Mouse (Mus musculus): Measurements from ENCODE around the gene Tbc1d7.

Tbc1d7 gene

DNA sequence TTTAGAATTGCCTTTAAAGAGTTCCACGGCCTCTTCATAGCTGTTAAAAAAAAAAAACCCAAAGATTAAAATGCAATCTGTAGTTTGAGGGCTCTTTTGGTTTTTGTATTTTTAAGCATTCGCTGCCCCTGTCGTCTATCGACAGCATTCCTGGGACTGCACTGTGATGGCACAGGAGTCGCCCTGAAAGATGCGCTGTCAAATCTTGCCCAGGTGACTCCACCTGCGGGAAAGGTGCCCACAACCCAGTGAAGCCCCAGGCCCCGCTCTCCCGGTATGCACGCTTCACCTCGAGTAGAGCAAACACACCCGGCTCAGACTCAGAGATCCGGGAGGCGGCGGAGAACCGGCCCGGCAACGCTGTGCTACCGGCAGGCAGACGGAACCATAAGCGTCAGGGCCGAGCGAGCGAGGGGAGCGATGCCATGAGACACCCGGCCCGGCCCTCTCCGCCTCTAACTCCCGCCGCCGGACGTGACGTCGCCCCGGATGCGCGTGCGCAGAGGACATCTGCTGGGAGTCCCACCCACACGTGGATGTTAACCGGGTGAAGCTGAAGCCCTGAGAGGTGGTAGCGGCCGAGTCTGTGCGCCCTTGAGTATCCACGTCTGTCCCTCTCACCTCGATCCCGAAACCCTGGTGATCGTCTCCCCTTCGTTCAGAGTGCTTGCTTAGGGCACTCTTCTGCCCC, at the start of gene Tbc1d7:
Gene Tbc1d7 (minus strand): TSS at position 482 of the 691 bp plus-strand sequence.
- peak; percentile 93 to 97 for DNase-seq (ENCODE audit: low spot score in 2 of 2)

DNA sequence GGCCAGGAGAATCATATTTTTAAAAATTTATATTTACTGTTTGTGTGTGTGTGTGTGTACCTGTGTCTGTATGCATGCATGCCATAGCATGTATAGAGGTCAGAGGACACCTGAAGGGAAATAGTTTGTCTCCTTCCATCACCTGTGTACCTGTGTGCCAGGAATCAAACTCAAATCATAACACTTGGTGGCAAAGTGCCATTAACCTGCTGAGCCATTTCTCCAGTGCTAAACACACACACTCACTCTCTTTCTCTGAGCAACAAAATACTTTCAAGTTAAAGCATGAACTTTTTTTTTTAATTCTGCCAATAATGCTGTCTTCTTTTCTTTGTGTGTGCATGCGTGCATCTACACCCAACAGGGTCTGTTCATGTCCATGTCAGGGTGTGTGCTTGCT, 49.3 kb upstream of the Tbc1d7 start:
- no peak for DNase-seq (ENCODE audit: low spot score in 2 of 2)

DNA sequence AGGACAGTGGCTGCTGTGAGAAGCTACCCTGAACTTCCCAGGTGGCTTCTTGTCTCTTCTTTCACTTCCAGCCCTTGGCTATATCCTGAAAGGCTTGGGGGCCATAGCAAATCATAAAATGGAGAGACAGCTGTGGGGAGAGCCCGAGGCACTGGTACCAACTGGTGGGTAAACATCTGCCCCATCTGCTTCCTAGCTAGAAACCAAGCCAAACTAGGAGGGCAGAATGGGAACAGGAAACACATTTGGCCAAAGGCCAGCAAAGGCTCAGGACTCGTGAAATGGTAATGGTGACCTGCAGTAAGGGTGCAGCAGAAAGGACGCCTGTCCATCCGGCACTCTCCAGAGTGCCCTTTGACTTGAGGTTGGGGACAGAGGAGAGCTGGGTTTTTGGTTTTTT, 47.5 kb upstream of the Tbc1d7 start:
- DNase-seq (ENCODE audit: low spot score in 2 of 2): no peak

- DNase-seq (ENCODE audit: low spot score in 2 of 2): no peak
These were observed 47.0 kb upstream of the Tbc1d7 start for GRCm38 (mm10) chr13:43218284-43218683.

DNA sequence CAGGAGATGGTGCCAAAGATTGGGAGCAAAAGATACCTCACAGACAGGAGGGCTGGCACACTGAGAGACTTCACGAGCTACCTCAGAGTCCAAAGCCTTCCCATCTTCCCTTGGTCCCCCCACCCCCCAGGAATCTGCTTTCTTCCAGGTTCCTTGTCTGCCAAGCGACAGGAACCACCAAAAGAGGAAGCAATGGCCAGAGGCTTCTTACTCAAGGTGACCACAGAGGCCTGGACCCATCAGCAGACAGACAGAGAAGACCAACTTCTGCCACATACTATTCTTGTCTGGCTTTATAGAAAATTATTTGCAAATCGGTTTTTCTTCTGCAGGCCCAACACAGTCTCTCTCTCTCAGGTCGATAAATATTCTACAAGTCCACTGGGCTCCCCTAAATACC, 46.4 kb upstream of the Tbc1d7 start:
- DNase-seq (ENCODE audit: low spot score in 2 of 2): no peak

DNA sequence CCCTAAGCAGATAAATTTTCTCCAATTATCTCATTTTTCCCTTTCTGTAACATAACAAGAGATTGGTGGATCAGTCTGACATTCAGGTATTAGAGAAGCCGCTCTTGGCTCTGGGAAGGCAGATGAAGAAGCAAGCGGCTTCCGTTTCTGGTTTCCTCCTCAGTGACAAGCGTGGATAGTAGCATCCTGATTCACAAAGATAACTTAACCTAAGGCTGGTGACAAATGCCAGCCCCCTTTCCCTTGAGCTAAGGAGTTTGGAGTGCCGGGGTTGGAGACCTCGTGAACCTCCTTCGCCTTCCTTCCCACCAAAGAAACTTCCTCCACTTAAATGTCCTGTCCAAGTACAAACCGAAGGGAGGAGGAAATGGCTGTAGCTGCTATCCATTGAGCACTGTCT, 45.8 kb upstream of the Tbc1d7 start:
- no peak for DNase-seq (ENCODE audit: low spot score in 2 of 2)

GRCm38 (mm10) chr13:43215994-43216706, 44.8 kb upstream of the Tbc1d7 start:
- DNase-seq (ENCODE audit: low spot score in 2 of 2): no peak

DNA sequence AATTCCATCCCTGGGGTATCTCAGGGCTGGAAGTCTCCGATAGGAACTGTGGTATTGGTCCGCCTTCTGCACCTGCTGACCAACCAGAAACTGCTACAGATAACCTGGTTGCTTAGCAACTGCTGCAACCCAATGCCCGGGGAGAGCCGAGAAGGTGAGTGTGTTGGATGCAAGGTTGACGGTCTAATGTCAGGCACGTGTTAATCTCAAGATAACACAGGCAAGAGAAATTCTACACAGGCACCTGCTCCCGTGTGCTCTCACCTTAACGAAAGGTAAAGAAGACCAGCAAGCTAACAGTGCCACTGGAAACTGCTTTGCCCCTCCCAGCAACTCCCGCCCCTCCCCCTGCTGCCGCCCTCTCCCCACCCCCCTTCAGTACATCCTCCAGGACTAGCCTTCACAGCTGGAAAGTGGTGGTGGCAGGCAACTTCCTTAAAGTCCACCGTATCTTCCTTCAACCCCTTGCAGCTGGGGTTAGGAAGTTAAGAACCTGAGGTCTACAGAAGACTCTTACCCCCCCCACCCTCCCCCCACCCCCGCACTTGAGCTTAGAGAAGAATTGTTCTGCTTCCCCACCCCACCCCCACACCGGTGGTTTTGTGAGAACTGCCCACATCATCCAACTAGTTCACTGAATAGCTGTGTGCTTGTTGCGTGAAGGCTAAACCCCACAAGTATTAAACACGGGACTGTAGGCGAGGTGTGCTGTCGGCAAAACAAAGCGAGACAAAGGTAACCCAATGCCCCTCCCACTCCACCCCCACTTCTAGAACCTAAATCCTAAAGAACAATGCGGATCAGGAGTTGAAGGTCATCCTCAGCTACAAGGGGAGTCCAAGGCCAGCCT, 44.1 kb upstream of the Tbc1d7 start:
- DNase-seq (ENCODE audit: low spot score in 2 of 2): no peak

DNA sequence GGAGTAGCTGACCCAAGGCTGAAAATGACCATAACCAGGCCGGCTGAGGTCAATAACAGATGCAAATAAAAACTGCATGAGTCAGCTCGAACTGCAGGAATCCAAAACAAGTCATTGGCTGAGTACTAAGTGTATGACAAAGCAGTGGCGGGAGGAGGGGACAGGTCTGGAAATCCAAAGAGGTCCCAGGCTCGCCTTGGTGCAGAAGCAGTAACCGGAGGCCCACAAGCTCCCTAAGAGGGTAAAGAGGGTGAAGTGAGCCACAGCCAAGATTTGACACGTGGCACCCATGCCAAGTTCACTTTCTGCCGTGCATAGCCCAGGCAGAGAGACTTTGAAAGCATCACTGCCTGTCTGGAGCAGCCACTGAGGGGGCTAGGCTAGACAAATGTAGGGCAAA, 41.0 kb upstream of the Tbc1d7 start:
- no peak for DNase-seq (ENCODE audit: low spot score in 2 of 2)

GRCm38 (mm10) chr13:43210956-43211355, 39.7 kb upstream of the Tbc1d7 start:
- DNase-seq (ENCODE audit: low spot score in 2 of 2): no peak

- no peak for DNase-seq (ENCODE audit: low spot score in 2 of 2)
These were observed 38.3 kb upstream of the Tbc1d7 start for GRCm38 (mm10) chr13:43209560-43209959.

GRCm38 (mm10) chr13:43208914-43209439, 37.7 kb upstream of the Tbc1d7 start:
- no peak for DNase-seq (ENCODE audit: low spot score in 2 of 2)

- no peak for DNase-seq (ENCODE audit: low spot score in 2 of 2)
These were observed 34.9 kb upstream of the Tbc1d7 start for GRCm38 (mm10) chr13:43206118-43206683.

GRCm38 (mm10) chr13:43203641-43204040, 32.3 kb upstream of the Tbc1d7 start:
- DNase-seq (ENCODE audit: low spot score in 2 of 2): no peak

GRCm38 (mm10) chr13:43203234-43203633, 31.9 kb upstream of the Tbc1d7 start:
- DNase-seq (ENCODE audit: low spot score in 2 of 2): no peak

- no peak for DNase-seq (ENCODE audit: low spot score in 2 of 2)
These were observed 31.1 kb upstream of the Tbc1d7 start for GRCm38 (mm10) chr13:43202351-43202750.

GRCm38 (mm10) chr13:43201033-43201432, 29.7 kb upstream of the Tbc1d7 start:
- no peak for DNase-seq (ENCODE audit: low spot score in 2 of 2)

GRCm38 (mm10) chr13:43200473-43200872, 29.2 kb upstream of the Tbc1d7 start:
- no peak for DNase-seq (ENCODE audit: low spot score in 2 of 2)

DNA sequence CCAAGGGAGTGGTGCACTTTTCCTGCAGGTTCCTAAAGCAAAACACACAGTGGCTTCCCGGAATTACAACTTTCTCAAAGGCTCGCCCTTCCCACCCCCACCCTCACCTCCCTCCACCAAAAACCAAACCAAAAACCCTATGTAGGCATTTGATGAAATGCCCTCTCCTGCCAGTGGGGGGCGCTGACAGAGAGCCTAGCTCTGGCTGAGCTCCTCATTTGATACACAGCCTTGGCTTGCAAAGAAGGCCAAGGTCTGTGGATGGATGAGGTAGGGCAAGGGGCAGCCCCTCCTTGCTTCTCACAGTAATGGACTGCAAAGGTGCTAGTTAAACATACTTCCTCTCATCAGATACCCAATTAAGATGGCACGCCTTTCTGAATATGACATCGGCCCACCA, 28.4 kb upstream of the Tbc1d7 start:
- DNase-seq (ENCODE audit: low spot score in 2 of 2): no peak

- no peak for DNase-seq (ENCODE audit: low spot score in 2 of 2)
These were observed 28.0 kb upstream of the Tbc1d7 start for GRCm38 (mm10) chr13:43199282-43199681.

DNA sequence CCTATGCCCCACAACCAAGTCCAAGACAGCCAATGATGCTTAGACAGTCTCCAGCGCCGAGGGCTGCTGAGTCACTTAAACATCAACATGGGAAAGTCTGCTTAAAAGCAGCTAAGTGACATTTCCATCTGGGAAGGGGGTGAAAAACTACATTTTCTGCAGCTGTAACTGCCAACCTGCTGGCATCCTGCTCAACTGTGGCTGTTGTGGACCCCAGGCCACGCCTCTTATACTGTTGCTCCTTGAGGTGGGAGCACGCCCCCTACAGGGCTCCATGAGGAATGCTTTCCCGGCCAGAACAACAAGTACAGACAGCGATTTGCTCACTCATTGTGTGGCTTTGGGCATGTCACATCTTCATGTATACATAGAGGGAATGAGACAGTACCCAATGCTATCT, 25.9 kb upstream of the Tbc1d7 start:
- DNase-seq (ENCODE audit: low spot score in 2 of 2): no peak

- DNase-seq (ENCODE audit: low spot score in 2 of 2): no peak
These were observed 24.7 kb upstream of the Tbc1d7 start for GRCm38 (mm10) chr13:43196000-43196399.
